Mouse (Mus musculus): Measurements from ENCODE around the gene Aco2. TPM values are rescaled to one million over a fixed set of nuclear protein-coding genes. Genes with fewer than 3 reads are reported as not detected.

Gene Aco2
- polyA plus RNA-seq (2014; fragmentation: Nextera tagmentation; extraction: Ambion mirVana): 398 and 483 TPM in 2 replicates

DNA sequence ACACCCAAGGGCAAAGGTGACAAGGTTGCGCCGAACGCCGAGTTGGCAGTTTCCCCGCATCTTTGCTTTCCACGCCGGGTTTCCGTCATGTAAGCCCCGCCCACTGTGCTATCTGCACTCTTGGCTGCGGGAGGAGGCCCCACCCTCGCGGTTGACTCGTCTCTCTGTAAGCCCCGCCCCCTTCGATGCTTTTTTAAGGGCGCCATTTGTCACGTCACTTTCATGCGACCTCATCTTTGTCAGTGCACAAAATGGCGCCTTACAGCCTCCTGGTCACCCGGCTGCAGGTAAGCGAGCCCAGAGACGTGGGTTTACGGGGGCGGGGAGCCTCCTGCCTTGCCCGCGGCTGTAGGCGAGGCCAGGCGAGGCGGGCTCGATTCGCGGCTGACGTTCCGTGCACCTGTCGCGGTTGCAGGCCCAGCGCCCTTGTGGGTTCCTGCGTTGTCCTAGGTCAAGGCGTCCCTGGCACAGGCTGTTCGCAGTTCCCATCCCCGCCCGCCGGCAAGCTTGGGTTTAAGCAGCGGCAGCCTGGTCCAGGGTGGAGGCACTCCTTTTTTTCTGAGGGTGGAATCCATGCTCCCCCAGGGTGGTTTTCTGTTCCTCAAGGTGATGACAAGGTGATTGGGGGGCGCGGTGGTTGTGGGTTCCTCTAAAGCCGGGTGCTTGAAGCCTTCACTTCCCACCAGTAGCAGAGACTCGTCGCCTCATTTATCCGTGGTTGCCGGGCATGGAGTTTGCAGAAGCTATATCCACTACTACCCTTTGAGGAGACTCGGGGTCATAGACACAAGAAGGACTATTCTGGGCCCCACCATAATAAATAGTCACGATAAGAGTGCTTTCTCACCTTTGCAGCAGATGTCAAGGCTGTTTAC lies at the start of gene Aco2:
Gene Aco2 (plus strand): TSS at position 48 of the 875 bp plus-strand sequence.
- H3K9ac ChIP-seq (ENCODE audit: low read depth, low read length): peak within 1 kb of the TSS; percentile 96
- H3K9me3 ChIP-seq (replicated peaks; ENCODE audit: control insufficient read depth, low read length): no peaks in the 10 kb centered on the region
- under 1% methylated on average over 53 of the region's 53 CpGs for WGBS (ENCODE audit: insufficient replicate concordance)
- H3K27ac ChIP-seq (ENCODE audit: low read depth, low read length): peak within 1 kb of the TSS; percentile 97
- H3K4me1 ChIP-seq (ENCODE audit: control insufficient read depth, insufficient read depth, low read length): 0 out of 2 replicates have a peak, but pooled peaks cover 7% of the 10 kb centered on the region
- peak within 1 kb of the TSS; percentile 92 for H3K4me2 ChIP-seq
- peaks cover 19% of the 10 kb centered on the region for H3K36me3 ChIP-seq (ENCODE audit: control insufficient read depth, insufficient read depth, low read length)
- ATAC-seq (replicated peaks; ENCODE audit: insufficient number of reproducible peaks, low FRiP score, low TSS enrichment): peak; percentile 87
- peak within 1 kb of the TSS; percentile 97 for H3K4me3 ChIP-seq (ENCODE audit: low read depth, low read length)
- H3K27me3 ChIP-seq (ENCODE audit: control insufficient read depth, insufficient read depth, low read length): no peaks in the 10 kb centered on the region

DNA sequence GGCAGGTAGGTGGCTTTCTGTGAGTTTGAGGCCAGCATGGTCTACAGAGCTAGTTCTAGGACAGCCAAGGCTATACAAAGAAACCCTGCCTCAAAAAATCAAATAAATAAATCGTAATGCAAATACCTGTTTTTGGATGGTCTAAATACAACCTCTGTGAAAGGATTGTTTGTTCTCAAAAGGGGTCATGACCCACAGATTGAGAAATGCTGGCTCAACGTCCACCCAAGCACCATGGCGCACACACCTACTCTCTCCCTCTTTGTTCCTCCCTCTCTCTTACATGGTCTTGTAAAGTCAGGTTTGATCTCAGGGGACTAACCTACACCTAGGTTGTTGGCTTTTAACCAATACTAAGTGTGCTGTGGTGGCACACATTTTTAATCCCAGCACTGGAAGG lies 49.5 kb upstream of the Aco2 start:
- H3K36me3 ChIP-seq (ENCODE audit: control insufficient read depth, insufficient read depth, low read length): peaks cover 21% of the 10 kb centered on the region
- no peak for ATAC-seq (replicated peaks; ENCODE audit: insufficient number of reproducible peaks, low FRiP score, low TSS enrichment)
- no peak overlapping the region for H3K4me2 ChIP-seq
- H3K9ac ChIP-seq (ENCODE audit: low read depth, low read length): no peak overlapping the region
- H3K4me1 ChIP-seq (ENCODE audit: control insufficient read depth, insufficient read depth, low read length): no peaks in the 10 kb centered on the region
- H3K27me3 ChIP-seq (ENCODE audit: control insufficient read depth, insufficient read depth, low read length): no peaks in the 10 kb centered on the region
- no peaks in the 10 kb centered on the region for H3K9me3 ChIP-seq (replicated peaks; ENCODE audit: control insufficient read depth, low read length)
- no peak overlapping the region for H3K27ac ChIP-seq (ENCODE audit: low read depth, low read length)
- H3K4me3 ChIP-seq (ENCODE audit: low read depth, low read length): no peak overlapping the region
- 77% methylated on average over 3 of the region's 3 CpGs for WGBS (ENCODE audit: insufficient replicate concordance)

DNA sequence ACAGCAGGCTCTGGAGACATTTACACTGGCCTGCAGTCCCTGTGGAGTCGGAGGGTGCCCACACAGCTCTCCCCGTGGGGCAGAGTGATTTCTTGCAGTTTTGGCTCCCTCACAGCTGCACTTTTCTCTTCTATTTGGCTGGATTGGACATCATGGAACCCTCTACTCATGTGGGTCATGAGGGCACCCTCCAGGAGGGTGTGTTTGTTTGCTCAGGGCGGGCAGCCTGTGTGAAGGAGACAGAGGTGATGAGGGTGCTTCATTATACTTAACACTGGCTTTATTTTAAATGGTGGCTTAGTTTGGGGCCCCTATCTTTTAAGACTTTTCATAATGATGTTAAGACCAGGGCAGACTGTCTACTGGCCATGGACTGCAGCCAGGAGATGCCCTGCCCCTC lies 47.3 kb upstream of the Aco2 start:
- no peak overlapping the region for H3K4me2 ChIP-seq
- H3K36me3 ChIP-seq (ENCODE audit: control insufficient read depth, insufficient read depth, low read length): peaks cover 18% of the 10 kb centered on the region
- H3K27ac ChIP-seq (ENCODE audit: low read depth, low read length): no peak overlapping the region
- H3K4me1 ChIP-seq (ENCODE audit: control insufficient read depth, insufficient read depth, low read length): no peaks in the 10 kb centered on the region
- no peak overlapping the region for H3K9ac ChIP-seq (ENCODE audit: low read depth, low read length)
- H3K27me3 ChIP-seq (ENCODE audit: control insufficient read depth, insufficient read depth, low read length): no peaks in the 10 kb centered on the region
- no peaks in the 10 kb centered on the region for H3K9me3 ChIP-seq (replicated peaks; ENCODE audit: control insufficient read depth, low read length)
- no peak overlapping the region for H3K4me3 ChIP-seq (ENCODE audit: low read depth, low read length)
- WGBS (ENCODE audit: insufficient replicate concordance): 80% methylated on average over 3 of the region's 3 CpGs
- ATAC-seq (replicated peaks; ENCODE audit: insufficient number of reproducible peaks, low FRiP score, low TSS enrichment): no peak

DNA sequence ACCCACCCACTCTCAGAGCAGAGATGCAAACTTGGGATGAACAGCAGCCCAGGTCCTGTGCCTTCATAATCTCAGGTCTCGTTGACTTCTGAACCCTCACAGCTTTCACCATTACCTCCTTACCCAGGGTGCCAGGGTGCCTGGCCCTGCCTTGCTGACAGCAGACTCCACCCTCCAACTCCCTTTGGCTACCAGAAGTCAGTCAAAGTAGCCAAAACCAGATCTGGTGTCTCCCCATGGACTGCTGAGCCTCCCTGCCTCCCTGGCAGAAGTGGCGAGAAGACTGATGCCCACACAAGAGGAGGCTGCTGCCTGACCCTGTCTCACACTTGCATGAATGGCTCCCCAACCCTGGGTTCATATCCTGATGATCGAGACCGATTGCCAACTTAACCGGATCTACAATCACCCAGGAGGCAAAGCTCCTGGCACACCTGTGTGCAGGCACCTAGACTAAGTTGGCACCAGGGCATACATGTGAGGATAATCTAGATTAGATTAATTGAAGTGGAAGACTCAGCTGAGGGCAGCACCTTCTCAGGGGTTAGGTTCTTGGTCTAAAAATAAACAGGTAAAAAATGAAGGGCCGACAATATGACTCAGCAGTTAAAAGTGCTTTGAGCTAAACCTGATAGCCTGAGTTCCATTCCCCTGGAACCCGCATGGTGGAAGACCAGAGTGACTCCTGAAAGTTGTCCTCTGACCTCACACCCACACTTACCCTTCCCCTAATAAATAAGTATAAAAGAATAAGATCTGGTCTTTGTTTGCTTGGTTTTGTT lies 43.5 kb upstream of the Aco2 start:
- Histone ChIP-seq H3K27me3 (ENCODE audit: control insufficient read depth, insufficient read depth, low read length) (no peaks in the 10 kb centered on the region), H3K4me2 (no peak overlapping the region), H3K4me3 (ENCODE audit: low read depth, low read length) (no peak overlapping the region), H3K36me3 (ENCODE audit: control insufficient read depth, insufficient read depth, low read length) (peaks cover 4% of the 10 kb centered on the region; the same call in 1 of the 2 replicates), H3K27ac (ENCODE audit: low read depth, low read length) (no peak overlapping the region), H3K9me3 (replicated peaks; ENCODE audit: control insufficient read depth, low read length) (no peaks in the 10 kb centered on the region), H3K9ac (ENCODE audit: low read depth, low read length) (no peak overlapping the region), H3K4me1 (ENCODE audit: control insufficient read depth, insufficient read depth, low read length) (no peaks in the 10 kb centered on the region)
- ATAC-seq (replicated peaks; ENCODE audit: insufficient number of reproducible peaks, low FRiP score, low TSS enrichment): no peak
- 67% methylated on average over 7 of the region's 7 CpGs for WGBS (ENCODE audit: insufficient replicate concordance)

DNA sequence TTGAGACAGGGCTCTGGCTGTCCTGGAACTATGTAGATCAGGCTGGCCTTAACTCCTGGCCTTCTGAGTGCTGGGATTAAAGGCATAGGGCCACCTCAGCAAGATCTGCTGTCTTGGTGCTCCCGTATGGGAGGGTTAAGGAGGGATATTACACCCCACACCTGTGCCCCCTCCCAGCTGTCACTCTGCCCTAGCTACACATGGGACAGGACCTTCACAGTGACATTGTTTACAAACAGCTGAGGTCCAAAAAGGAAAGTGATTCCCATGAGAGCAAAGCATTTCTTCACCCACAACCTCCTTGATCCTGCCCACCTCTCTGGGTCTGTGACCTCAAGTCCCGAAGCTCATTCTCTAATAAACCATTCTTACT lies 42.9 kb upstream of the Aco2 start:
- H3K27ac ChIP-seq (ENCODE audit: low read depth, low read length): no peak overlapping the region
- peaks cover 2% of the 10 kb centered on the region; the same call in 1 of the 2 replicates for H3K36me3 ChIP-seq (ENCODE audit: control insufficient read depth, insufficient read depth, low read length)
- no peaks in the 10 kb centered on the region for H3K9me3 ChIP-seq (replicated peaks; ENCODE audit: control insufficient read depth, low read length)
- no peak overlapping the region for H3K4me3 ChIP-seq (ENCODE audit: low read depth, low read length)
- WGBS (ENCODE audit: insufficient replicate concordance): 71% methylated on average over 2 of the region's 2 CpGs
- no peak overlapping the region for H3K4me2 ChIP-seq
- no peak overlapping the region for H3K9ac ChIP-seq (ENCODE audit: low read depth, low read length)
- H3K27me3 ChIP-seq (ENCODE audit: control insufficient read depth, insufficient read depth, low read length): no peaks in the 10 kb centered on the region
- no peak for ATAC-seq (replicated peaks; ENCODE audit: insufficient number of reproducible peaks, low FRiP score, low TSS enrichment)
- 0 out of 2 replicates have a peak, but pooled peaks cover 2% of the 10 kb centered on the region for H3K4me1 ChIP-seq (ENCODE audit: control insufficient read depth, insufficient read depth, low read length)

DNA sequence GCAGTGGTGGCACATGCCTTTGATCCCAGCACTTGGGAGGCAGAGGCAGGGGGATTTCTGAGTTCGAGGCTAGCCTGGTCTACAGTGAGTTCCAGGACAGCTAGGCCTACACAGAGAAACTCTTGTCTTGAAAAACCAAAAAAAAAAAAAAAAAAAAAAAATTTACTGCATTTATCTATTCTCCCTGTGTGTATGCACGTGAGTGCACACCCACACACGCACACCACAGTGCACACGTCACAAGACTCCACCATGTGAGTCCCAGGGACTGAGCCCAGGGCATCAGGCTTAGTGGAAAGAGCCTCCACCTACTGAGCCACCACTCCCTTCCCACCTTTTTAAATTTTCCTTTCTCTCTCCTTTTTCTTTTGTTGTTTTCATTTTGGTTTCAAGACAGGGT lies 41.6 kb upstream of the Aco2 start:
- WGBS (ENCODE audit: insufficient replicate concordance): 82% methylated on average over 4 of the region's 4 CpGs
- H3K4me1 ChIP-seq (ENCODE audit: control insufficient read depth, insufficient read depth, low read length): 0 out of 2 replicates have a peak, but pooled peaks cover 2% of the 10 kb centered on the region
- ATAC-seq (replicated peaks; ENCODE audit: insufficient number of reproducible peaks, low FRiP score, low TSS enrichment): no peak
- no peaks in the 10 kb centered on the region for H3K9me3 ChIP-seq (replicated peaks; ENCODE audit: control insufficient read depth, low read length)
- H3K27me3 ChIP-seq (ENCODE audit: control insufficient read depth, insufficient read depth, low read length): no peaks in the 10 kb centered on the region
- no peaks in the 10 kb centered on the region for H3K36me3 ChIP-seq (ENCODE audit: control insufficient read depth, insufficient read depth, low read length)
- H3K27ac ChIP-seq (ENCODE audit: low read depth, low read length): no peak overlapping the region
- no peak overlapping the region for H3K4me3 ChIP-seq (ENCODE audit: low read depth, low read length)
- H3K4me2 ChIP-seq: no peak overlapping the region
- no peak overlapping the region for H3K9ac ChIP-seq (ENCODE audit: low read depth, low read length)

DNA sequence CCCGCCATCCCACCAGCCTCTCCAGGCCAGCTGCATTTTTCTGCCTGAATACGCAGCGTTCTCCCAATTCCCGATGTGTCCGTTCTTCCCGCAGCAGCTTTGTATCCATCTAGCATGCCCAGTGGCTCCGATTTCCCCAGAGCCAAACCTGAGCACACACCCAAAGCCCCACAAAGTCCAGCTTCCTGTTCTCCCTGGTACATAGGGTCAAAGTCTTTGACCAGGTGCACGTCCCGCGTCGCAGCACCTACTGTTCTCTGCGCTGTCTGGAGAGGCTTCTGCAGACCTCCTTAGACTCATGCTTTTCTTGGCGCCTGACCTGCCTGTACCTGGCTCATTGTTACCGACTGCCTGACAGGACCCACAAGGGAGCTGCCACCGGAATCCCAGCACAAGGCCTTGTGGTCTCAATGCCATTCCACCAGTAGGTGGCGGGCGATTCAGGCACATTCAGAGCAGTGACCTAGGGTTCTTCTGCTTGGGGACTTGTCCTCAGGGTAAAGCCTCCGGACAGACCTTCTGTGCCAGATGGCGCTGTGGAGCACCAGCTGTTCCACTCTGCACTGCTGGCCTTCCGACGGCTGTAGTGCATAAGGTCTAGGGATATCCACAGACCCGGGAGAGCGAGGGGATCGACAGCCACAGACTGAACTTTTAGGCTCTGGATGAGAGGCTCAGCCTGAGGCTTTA lies 40.8 kb upstream of the Aco2 start:
- 13% methylated on average over 24 of the region's 24 CpGs for whole genome bisulfite sequencing (ENCODE audit: insufficient replicate concordance)
- Histone ChIP-seq H3K9ac (ENCODE audit: low read depth, low read length) (no peak overlapping the region), H3K9me3 (replicated peaks; ENCODE audit: control insufficient read depth, low read length) (no peaks in the 10 kb centered on the region), H3K4me1 (ENCODE audit: control insufficient read depth, insufficient read depth, low read length) (peaks cover 9% of the 10 kb centered on the region; the same call in 1 of the 2 replicates), H3K4me3 (ENCODE audit: low read depth, low read length) (no peak overlapping the region), H3K4me2 (peak overlapping the region; percentile 10), H3K27ac (ENCODE audit: low read depth, low read length) (no peak overlapping the region), H3K36me3 (ENCODE audit: control insufficient read depth, insufficient read depth, low read length) (no peaks in the 10 kb centered on the region), H3K27me3 (ENCODE audit: control insufficient read depth, insufficient read depth, low read length) (no peaks in the 10 kb centered on the region)
- peak; percentile 80 for ATAC-seq (replicated peaks; ENCODE audit: insufficient number of reproducible peaks, low FRiP score, low TSS enrichment)

DNA sequence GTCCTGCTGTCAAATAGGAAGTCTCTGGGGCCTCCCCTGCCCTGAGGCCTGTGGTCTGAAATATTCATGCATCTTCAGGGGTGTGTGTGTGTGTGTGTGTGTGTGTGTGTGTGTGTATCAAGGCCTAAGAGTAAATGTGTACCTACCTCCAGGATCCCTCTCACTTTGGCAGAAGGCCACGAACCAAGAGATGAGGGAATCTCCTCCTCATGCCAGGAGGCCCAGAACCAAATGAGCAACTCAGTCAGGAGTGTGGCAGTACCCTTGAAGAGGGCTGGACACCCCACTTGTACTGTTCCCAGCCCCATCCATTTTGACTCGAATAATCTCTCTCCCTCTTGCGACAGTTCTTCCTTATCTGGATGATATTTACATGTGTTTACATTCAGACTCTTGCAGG lies 39.9 kb upstream of the Aco2 start:
- Histone ChIP-seq H3K9me3 (replicated peaks; ENCODE audit: control insufficient read depth, low read length) (no peaks in the 10 kb centered on the region), H3K36me3 (ENCODE audit: control insufficient read depth, insufficient read depth, low read length) (no peaks in the 10 kb centered on the region), H3K4me2 (no peak overlapping the region), H3K4me1 (ENCODE audit: control insufficient read depth, insufficient read depth, low read length) (peaks cover 9% of the 10 kb centered on the region; the same call in 1 of the 2 replicates), H3K27ac (ENCODE audit: low read depth, low read length) (no peak overlapping the region), H3K27me3 (ENCODE audit: control insufficient read depth, insufficient read depth, low read length) (no peaks in the 10 kb centered on the region), H3K9ac (ENCODE audit: low read depth, low read length) (no peak overlapping the region), H3K4me3 (ENCODE audit: low read depth, low read length) (no peak overlapping the region)
- WGBS (ENCODE audit: insufficient replicate concordance): 81% methylated on average over 3 of the region's 3 CpGs
- no peak for ATAC-seq (replicated peaks; ENCODE audit: insufficient number of reproducible peaks, low FRiP score, low TSS enrichment)

Measured in heart, embryonic 11.5 days (tissue).